Mouse (Mus musculus) bone marrow macrophage, adult 2 months (primary cell): ENCODE results near the gene Usp38.

Source experiments
- CTCF ChIP-seq: IDR thresholded peaks from 2 replicates; pipeline ENCODE4 v1.5.1; 2012; ENCODE audit warnings: low read depth, mild to moderate bottlenecking, low read length, moderate library complexity
- POLR2A ChIP-seq: IDR thresholded peaks from 2 replicates; pipeline ENCODE4 v1.6.1; 2012; ENCODE audit warnings: mild to moderate bottlenecking, low read depth, low read length, borderline replicate concordance

- TF ChIP-seq CTCF (no peak), POLR2A (no peak)
Observed at GRCm38 (mm10) chr8:81012699-81013098, 2.0 kb downstream of the Usp38 start.
